Mouse (Mus musculus) ES-Bruce4 (cell line): ENCODE data around the gene Alpk3.

Experiments used
- CTCF ChIP-seq: IDR thresholded peaks from one replicate; pipeline ENCODE4 v1.8.1; 2011; ENCODE audit warnings: low read depth, low read length
- EP300 ChIP-seq: IDR thresholded peaks from 2 replicates; pipeline ENCODE4 v1.6.1; 2011; ENCODE audit warnings: low read depth, low read length; ENCODE audit not compliant: insufficient read depth

- TF ChIP-seq CTCF: no peak
- no peak for TF ChIP-seq EP300
Observed at GRCm38 (mm10) chr7:81024651-81025050, 32.7 kb upstream of the Alpk3 start.
